Mouse (Mus musculus): ENCODE measurements around the gene Gimap1.

- TF ChIP-seq POLR2A (IDR thresholded peaks at IDR 0.05; ENCODE audit: insufficient read depth, low read depth, low read length): no peak
- no peak for TF ChIP-seq CTCF (IDR thresholded peaks at IDR 0.05; ENCODE audit: insufficient read depth, low read depth, low read length)
Observed at GRCm38 (mm10) chr6:48741273-48741672, 2.4 kb downstream of the Gimap1 start.

Measured in olfactory bulb, adult 2 months (tissue).